Mouse (Mus musculus): ENCODE measurements around the gene Pigq. TPM values are rescaled to one million over a fixed set of nuclear protein-coding genes. Genes with fewer than 3 reads are reported as not detected.

The Pigq gene
- polyA plus RNA-seq (2015; fragmentation: Nextera tagmentation; extraction: Ambion mirVana) = 57.8 and 59.7 TPM in 2 replicates

DNA sequence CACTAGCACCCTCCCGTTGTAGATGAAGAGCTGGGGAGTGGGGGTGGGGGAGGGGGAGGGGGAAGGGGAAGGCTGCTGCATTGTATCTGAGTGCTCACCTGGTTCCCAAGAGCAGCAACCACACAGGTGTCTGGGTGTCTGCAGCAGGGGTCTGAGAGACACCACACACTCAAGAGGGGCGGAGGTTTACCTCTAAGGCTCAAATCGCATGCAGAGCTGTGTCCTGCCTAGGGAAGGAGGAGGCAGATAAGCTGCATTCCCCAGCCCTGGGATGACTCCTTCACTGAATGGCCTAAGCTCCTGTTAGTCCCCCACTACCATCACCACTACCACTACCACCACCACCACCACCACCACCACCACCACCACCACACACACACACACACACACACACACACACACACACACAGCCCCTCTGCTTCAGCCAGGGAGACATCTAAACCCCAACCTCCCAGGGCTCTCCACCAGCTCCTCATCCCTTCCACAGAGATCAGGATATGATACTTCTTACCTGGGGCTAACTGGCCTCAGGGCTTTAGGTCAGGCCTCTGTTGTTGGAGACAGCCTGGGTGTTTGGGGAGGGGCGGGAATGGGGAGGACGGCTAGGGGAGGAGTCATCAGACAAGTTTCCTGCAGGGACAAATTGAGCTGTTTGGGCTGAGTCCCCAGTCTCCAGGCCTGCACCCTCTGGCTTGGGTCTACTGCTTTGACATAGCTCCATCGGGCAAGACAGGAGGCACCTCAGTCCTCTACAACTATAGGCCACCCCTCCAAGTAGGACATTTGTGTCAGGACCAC, at the start of gene Pigq, which contains the start of gene Nhlrc4:
TSS of gene Pigq (minus strand) at position 571 of the 798 bp plus-strand sequence.
TSS of gene Nhlrc4 (minus strand) at position 596 of the 798 bp plus-strand sequence.
- 45% methylated on average over 6 of the region's 6 CpGs for WGBS
- Histone ChIP-seq H3K9ac (ENCODE audit: low read depth, low read length) (no peak within 1 kb of the TSS; the same call in 1 of the 2 replicates), H3K9me3 (ENCODE audit: control insufficient read depth, low read length) (no peaks in the 10 kb centered on the region), H3K36me3 (ENCODE audit: control insufficient read depth, insufficient read depth, low read length) (no peaks in the 10 kb centered on the region), H3K27me3 (replicated peaks; ENCODE audit: control insufficient read depth, insufficient read depth, low read length) (no peaks in the 10 kb centered on the region), H3K4me1 (ENCODE audit: control insufficient read depth, insufficient read depth, low read length) (peaks cover 13% of the 10 kb centered on the region), H3K27ac (ENCODE audit: low read length) (no peak within 1 kb of the TSS), H3K4me2 (ENCODE audit: low read depth, low read length) (no peak within 1 kb of the TSS), H3K4me3 (ENCODE audit: low read length) (no peak within 1 kb of the TSS)
- ATAC-seq = no peak

DNA sequence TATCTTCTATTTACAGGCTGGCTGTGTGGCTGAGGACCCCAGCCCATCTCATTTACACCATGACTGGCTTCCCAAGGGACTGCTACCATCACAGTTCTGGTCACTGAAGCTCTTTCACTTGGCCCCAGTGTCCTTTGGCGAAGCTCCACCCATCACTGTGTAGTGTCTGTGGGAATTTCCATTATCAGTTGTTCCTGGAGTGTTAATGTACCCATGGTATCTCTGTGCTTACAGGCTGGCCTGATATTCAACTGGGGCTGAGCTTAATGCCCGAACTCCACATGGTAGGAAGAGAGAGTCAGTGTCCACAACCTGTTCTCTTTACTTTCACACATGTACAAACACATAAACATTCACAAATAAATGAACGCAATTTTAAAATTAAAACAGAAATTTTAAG, 48.8 kb upstream of the Pigq start:
- H3K27ac ChIP-seq (ENCODE audit: low read length) = no peak overlapping the region
- H3K9ac ChIP-seq (ENCODE audit: low read depth, low read length) = no peak overlapping the region
- no peaks in the 10 kb centered on the region for H3K27me3 ChIP-seq (replicated peaks; ENCODE audit: control insufficient read depth, insufficient read depth, low read length)
- no peak for ATAC-seq
- no peak overlapping the region for H3K4me2 ChIP-seq (ENCODE audit: low read depth, low read length)
- 0 out of 2 replicates have a peak, but pooled peaks cover 6% of the 10 kb centered on the region for H3K36me3 ChIP-seq (ENCODE audit: control insufficient read depth, insufficient read depth, low read length)
- no peaks in the 10 kb centered on the region for H3K9me3 ChIP-seq (ENCODE audit: control insufficient read depth, low read length)
- H3K4me1 ChIP-seq (ENCODE audit: control insufficient read depth, insufficient read depth, low read length) = peaks cover 8% of the 10 kb centered on the region; the same call in 1 of the 2 replicates
- H3K4me3 ChIP-seq (ENCODE audit: low read length) = no peak overlapping the region
- WGBS = 86% methylated on average over 3 of the region's 3 CpGs

DNA sequence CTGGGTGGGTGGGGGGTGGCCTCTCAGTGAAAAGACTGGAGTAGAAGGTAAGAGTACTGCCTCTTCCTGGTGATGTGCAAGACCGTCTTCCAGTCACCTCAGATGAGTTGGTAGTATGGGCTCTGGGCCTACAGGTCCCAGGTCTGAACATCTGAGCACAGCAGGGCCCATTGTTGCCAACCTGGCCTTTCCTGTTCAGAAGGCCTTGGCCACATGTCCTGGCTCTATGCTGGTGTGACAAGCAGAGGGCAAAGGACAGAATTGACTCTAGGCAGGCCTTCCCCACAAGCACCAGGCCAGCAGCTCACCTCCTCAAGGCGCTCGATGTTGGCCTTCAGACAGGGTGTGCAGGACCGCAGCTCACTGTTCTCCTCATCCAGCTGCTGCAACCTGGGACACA, 47.5 kb upstream of the Pigq start:
- ATAC-seq = no peak
- H3K36me3 ChIP-seq (ENCODE audit: control insufficient read depth, insufficient read depth, low read length) = 0 out of 2 replicates have a peak, but pooled peaks cover 6% of the 10 kb centered on the region
- no peaks in the 10 kb centered on the region for H3K9me3 ChIP-seq (ENCODE audit: control insufficient read depth, low read length)
- H3K4me3 ChIP-seq (ENCODE audit: low read length) = no peak overlapping the region
- H3K4me2 ChIP-seq (ENCODE audit: low read depth, low read length) = no peak overlapping the region
- peaks cover 8% of the 10 kb centered on the region; the same call in 1 of the 2 replicates for H3K4me1 ChIP-seq (ENCODE audit: control insufficient read depth, insufficient read depth, low read length)
- WGBS = 93% methylated on average over 4 of the region's 4 CpGs
- no peak overlapping the region for H3K9ac ChIP-seq (ENCODE audit: low read depth, low read length)
- H3K27ac ChIP-seq (ENCODE audit: low read length) = no peak overlapping the region
- no peaks in the 10 kb centered on the region for H3K27me3 ChIP-seq (replicated peaks; ENCODE audit: control insufficient read depth, insufficient read depth, low read length)

- Histone ChIP-seq H3K4me1 (ENCODE audit: control insufficient read depth, insufficient read depth, low read length) (peaks cover 8% of the 10 kb centered on the region; the same call in 1 of the 2 replicates), H3K27me3 (replicated peaks; ENCODE audit: control insufficient read depth, insufficient read depth, low read length) (no peaks in the 10 kb centered on the region), H3K27ac (ENCODE audit: low read length) (peak overlapping the region; percentile 55; the same call in 1 of the 2 replicates), H3K9me3 (ENCODE audit: control insufficient read depth, low read length) (no peaks in the 10 kb centered on the region), H3K4me2 (ENCODE audit: low read depth, low read length) (no peak overlapping the region), H3K36me3 (ENCODE audit: control insufficient read depth, insufficient read depth, low read length) (0 out of 2 replicates have a peak, but pooled peaks cover 6% of the 10 kb centered on the region), H3K9ac (ENCODE audit: low read depth, low read length) (no peak overlapping the region), H3K4me3 (ENCODE audit: low read length) (no peak overlapping the region)
- WGBS = 82% methylated on average over 5 of the region's 5 CpGs
- ATAC-seq = no peak
Observed at GRCm38 (mm10) chr17:25990331-25990730, 45.6 kb upstream of the Pigq start.

- Histone ChIP-seq H3K27me3 (replicated peaks; ENCODE audit: control insufficient read depth, insufficient read depth, low read length) (no peaks in the 10 kb centered on the region), H3K9ac (ENCODE audit: low read depth, low read length) (peak within 1 kb of the TSS; percentile 84), H3K27ac (ENCODE audit: low read length) (peak within 1 kb of the TSS; percentile 84), H3K4me3 (ENCODE audit: low read length) (peak within 1 kb of the TSS; percentile 86), H3K36me3 (ENCODE audit: control insufficient read depth, insufficient read depth, low read length) (0 out of 2 replicates have a peak, but pooled peaks cover 4% of the 10 kb centered on the region), H3K4me1 (ENCODE audit: control insufficient read depth, insufficient read depth, low read length) (peaks cover 27% of the 10 kb centered on the region), H3K4me2 (ENCODE audit: low read depth, low read length) (peak within 1 kb of the TSS; percentile 87), H3K9me3 (ENCODE audit: control insufficient read depth, low read length) (no peaks in the 10 kb centered on the region)
- WGBS = under 1% methylated on average over 91 of the region's 91 CpGs
- ATAC-seq = peak; percentile 99
Observed at GRCm38 (mm10) chr17:25985306-25986294, 40.9 kb upstream of the Pigq start, which contains the start of gene Capn15. TSS of gene Capn15 (minus strand) at chr17:25985796.

GRCm38 (mm10) chr17:25984556-25985305, 40.0 kb upstream of the Pigq start:
- H3K36me3 ChIP-seq (ENCODE audit: control insufficient read depth, insufficient read depth, low read length) = 0 out of 2 replicates have a peak, but pooled peaks cover 2% of the 10 kb centered on the region
- peak overlapping the region; percentile 84 for H3K9ac ChIP-seq (ENCODE audit: low read depth, low read length)
- H3K4me2 ChIP-seq (ENCODE audit: low read depth, low read length) = peak overlapping the region; percentile 87
- peak overlapping the region; percentile 84 for H3K27ac ChIP-seq (ENCODE audit: low read length)
- peaks cover 28% of the 10 kb centered on the region for H3K4me1 ChIP-seq (ENCODE audit: control insufficient read depth, insufficient read depth, low read length)
- H3K27me3 ChIP-seq (replicated peaks; ENCODE audit: control insufficient read depth, insufficient read depth, low read length) = no peaks in the 10 kb centered on the region
- H3K9me3 ChIP-seq (ENCODE audit: control insufficient read depth, low read length) = no peaks in the 10 kb centered on the region
- no peak for ATAC-seq
- H3K4me3 ChIP-seq (ENCODE audit: low read length) = peak overlapping the region; percentile 86
- 9% methylated on average over 17 of the region's 17 CpGs for WGBS

DNA sequence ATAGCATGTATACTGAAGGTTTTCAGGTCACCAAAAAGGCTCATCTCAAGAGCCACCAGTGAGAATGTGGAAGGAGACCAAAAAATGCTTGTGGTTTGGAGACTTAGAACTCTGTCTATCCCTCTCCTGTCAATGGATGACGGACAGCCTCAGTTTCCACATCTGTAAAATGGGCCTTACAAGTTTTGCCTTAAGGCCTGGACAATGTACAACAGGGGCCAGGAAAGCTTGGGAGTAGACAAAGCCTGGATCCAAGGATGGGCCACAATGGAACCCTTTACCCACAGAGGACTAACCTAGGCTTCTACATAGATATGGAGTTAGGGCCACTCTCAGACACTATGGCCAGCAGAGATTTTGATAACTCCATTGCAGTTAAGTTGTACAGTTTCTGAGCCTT, 39.3 kb upstream of the Pigq start:
- ATAC-seq = no peak
- Histone ChIP-seq H3K27me3 (replicated peaks; ENCODE audit: control insufficient read depth, insufficient read depth, low read length) (no peaks in the 10 kb centered on the region), H3K4me3 (ENCODE audit: low read length) (peak overlapping the region; percentile 86), H3K9ac (ENCODE audit: low read depth, low read length) (no peak overlapping the region), H3K4me2 (ENCODE audit: low read depth, low read length) (peak overlapping the region; percentile 87), H3K9me3 (ENCODE audit: control insufficient read depth, low read length) (no peaks in the 10 kb centered on the region), H3K4me1 (ENCODE audit: control insufficient read depth, insufficient read depth, low read length) (peaks cover 30% of the 10 kb centered on the region), H3K36me3 (ENCODE audit: control insufficient read depth, insufficient read depth, low read length) (0 out of 2 replicates have a peak, but pooled peaks cover 2% of the 10 kb centered on the region), H3K27ac (ENCODE audit: low read length) (0 out of 2 replicates have a peak overlapping the region, but pooled peaks have one; percentile 40)
- WGBS = 88% methylated on average over 1 of the region's 1 CpGs

- H3K4me1 ChIP-seq (ENCODE audit: control insufficient read depth, insufficient read depth, low read length) = peaks cover 30% of the 10 kb centered on the region
- H3K27me3 ChIP-seq (replicated peaks; ENCODE audit: control insufficient read depth, insufficient read depth, low read length) = no peaks in the 10 kb centered on the region
- ATAC-seq = no peak
- no peaks in the 10 kb centered on the region for H3K9me3 ChIP-seq (ENCODE audit: control insufficient read depth, low read length)
- no peak overlapping the region for H3K4me3 ChIP-seq (ENCODE audit: low read length)
- 83% methylated on average over 3 of the region's 3 CpGs for WGBS
- H3K9ac ChIP-seq (ENCODE audit: low read depth, low read length) = no peak overlapping the region
- H3K4me2 ChIP-seq (ENCODE audit: low read depth, low read length) = no peak overlapping the region
- no peak overlapping the region; the same call in 1 of the 2 replicates for H3K27ac ChIP-seq (ENCODE audit: low read length)
- 0 out of 2 replicates have a peak, but pooled peaks cover 2% of the 10 kb centered on the region for H3K36me3 ChIP-seq (ENCODE audit: control insufficient read depth, insufficient read depth, low read length)
Observed at GRCm38 (mm10) chr17:25982913-25983312, 38.2 kb upstream of the Pigq start.
